Mouse (Mus musculus) heart, adult 2 months (tissue): ENCODE measurements around the gene Fra10ac1.

Experiments
- CTCF ChIP-seq: fragments of 200-600 bp; IDR thresholded peaks from 2 replicates; pipeline ENCODE4 v1.8.1; 2022; ENCODE audit warnings: antibody characterized with exemption, mild to moderate bottlenecking, moderate library complexity
- EP300 ChIP-seq: fragments of 200-500 bp; IDR thresholded peaks from 2 replicates; pipeline ENCODE4 v1.6.1; 2011; ENCODE audit warnings: low read depth, low read length, control low read depth; ENCODE audit not compliant: insufficient read depth
- POLR2A ChIP-seq: fragments of 200-500 bp; IDR thresholded peaks from 2 replicates; pipeline ENCODE4 v1.6.1; 2011; ENCODE audit warnings: mild to moderate bottlenecking, low read depth, low read length, control low read depth; ENCODE audit not compliant: insufficient read depth

DNA sequence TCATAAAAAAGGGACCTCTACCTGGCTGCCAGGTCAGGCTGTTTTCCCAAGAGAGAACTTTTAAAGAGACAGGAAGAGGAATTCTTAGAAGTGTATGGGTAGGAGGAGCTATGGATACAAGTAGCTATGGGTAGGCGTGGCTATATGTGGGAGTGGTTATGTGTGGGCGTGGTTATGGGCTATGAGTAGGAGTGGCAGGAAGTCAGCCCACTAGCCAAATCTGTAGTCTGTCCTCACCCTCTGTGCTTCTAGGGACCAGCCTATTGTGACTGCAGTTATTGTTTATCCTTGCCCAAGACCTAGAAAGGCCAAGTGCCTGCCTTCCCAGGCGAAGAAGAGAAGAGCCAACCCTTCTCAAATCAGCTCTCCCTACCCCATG lies 13.9 kb upstream of the Fra10ac1 start:
- TF ChIP-seq CTCF (no peak), POLR2A (no peak), EP300 (no peak)
